Mouse (Mus musculus): ENCODE measurements around the gene Hbp1. TPM values are rescaled to one million over a fixed set of nuclear protein-coding genes. Genes with fewer than 3 reads are reported as not detected.

Hbp1 gene
- 74.9 and 94.9 TPM in 2 replicates for polyA plus RNA-seq (2012; rRNA removed)

- Histone ChIP-seq H3K27me3 (ENCODE audit: control insufficient read depth, insufficient read depth, low read length) (no peaks in the 10 kb centered on the region), H3K27ac (ENCODE audit: control insufficient read depth, insufficient read depth, low read length) (peak within 1 kb of the TSS; percentile 88), H3K36me3 (ENCODE audit: control insufficient read depth, insufficient read depth, low read length) (no peaks in the 10 kb centered on the region), H3K4me3 (ENCODE audit: control insufficient read depth, insufficient read depth, low read length) (peak within 1 kb of the TSS; percentile 56), H3K4me1 (replicated peaks; ENCODE audit: control insufficient read depth, insufficient read depth, low read length) (no peaks in the 10 kb centered on the region; the same call in 1 of the 2 replicates)
- DNase-seq: peak; percentile 98
- TF ChIP-seq POLR2A (IDR thresholded peaks at IDR 0.05; ENCODE audit: control insufficient read depth, extremely low read depth, insufficient read depth, low read length, poor library complexity) (peak; percentile 75; the same call in 1 of the 2 replicates), CTCF (IDR thresholded peaks at IDR 0.05; ENCODE audit: borderline replicate concordance, control insufficient read depth, extremely low read depth, insufficient read depth, low read length, poor library complexity) (no peak)
- under 1% methylated on average over 71 of the region's 71 CpGs for WGBS
Measured at GRCm38 (mm10) chr12:31949759-31950658, at the start of gene Hbp1. TSS of gene Hbp1 (minus strand) at chr12:31950535.

- Histone ChIP-seq H3K27me3 (ENCODE audit: control insufficient read depth, insufficient read depth, low read length) (no peaks in the 10 kb centered on the region), H3K27ac (ENCODE audit: control insufficient read depth, insufficient read depth, low read length) (no peak overlapping the region), H3K4me1 (replicated peaks; ENCODE audit: control insufficient read depth, insufficient read depth, low read length) (peaks cover 12% of the 10 kb centered on the region), H3K4me3 (ENCODE audit: control insufficient read depth, insufficient read depth, low read length) (no peak overlapping the region), H3K36me3 (ENCODE audit: control insufficient read depth, insufficient read depth, low read length) (no peaks in the 10 kb centered on the region)
- TF ChIP-seq POLR2A (IDR thresholded peaks at IDR 0.05; ENCODE audit: control insufficient read depth, extremely low read depth, insufficient read depth, low read length, poor library complexity): no peak
- no peak for TF ChIP-seq CTCF (IDR thresholded peaks at IDR 0.05; ENCODE audit: borderline replicate concordance, control insufficient read depth, extremely low read depth, insufficient read depth, low read length, poor library complexity)
- 82% methylated on average over 5 of the region's 5 CpGs for WGBS
- no peak for DNase-seq
Measured at GRCm38 (mm10) chr12:31998706-31999105, 48.4 kb upstream of the Hbp1 start.

DNA sequence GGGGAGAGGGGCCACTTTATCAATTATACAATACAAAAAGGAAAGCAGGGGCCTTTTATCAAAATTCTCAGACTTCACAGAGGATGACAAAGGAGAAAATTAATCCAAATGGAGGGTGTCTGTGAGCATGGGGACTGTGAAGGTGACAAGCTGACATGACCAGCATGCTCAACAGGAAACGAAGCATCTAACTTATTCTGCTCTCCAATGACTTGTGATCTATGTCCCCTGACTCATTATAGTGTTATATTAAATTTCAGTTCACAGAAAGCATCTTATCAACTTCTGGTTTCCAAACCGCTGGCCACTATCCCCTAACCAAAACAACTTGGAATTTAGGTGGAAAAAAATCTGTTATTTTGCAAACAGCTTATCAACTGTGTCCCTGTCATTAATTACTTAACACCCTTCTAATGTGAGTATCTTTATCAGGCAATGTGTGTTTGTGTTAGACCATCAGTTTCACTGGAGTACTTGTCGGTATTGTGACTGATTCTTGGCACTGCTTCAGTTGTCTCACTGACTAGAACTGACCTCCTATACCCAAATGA lies 47.1 kb upstream of the Hbp1 start:
- 87% methylated on average over 3 of the region's 3 CpGs for WGBS
- no peak overlapping the region for H3K27ac ChIP-seq (ENCODE audit: control insufficient read depth, insufficient read depth, low read length)
- H3K36me3 ChIP-seq (ENCODE audit: control insufficient read depth, insufficient read depth, low read length): no peaks in the 10 kb centered on the region

DNA sequence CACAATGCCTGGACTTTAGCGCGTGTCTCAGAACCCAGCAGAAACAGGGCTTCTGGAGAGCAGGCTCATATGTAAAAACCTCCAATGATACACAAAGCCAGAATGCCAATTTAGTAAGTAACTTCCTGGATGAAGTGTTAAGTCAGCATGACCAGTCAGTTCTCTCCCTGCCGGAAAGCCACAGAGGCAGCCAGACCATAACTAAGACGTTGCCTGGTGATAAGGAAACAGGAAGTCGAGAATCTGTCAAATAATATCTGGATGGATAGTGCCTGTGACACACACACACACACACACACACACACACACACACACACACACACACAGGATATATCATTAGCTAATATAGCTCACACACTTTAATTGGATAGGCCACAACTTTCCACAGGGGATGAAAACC lies 46.5 kb upstream of the Hbp1 start:
- 13% methylated on average over 5 of the region's 5 CpGs for WGBS

More for the DNA sequence above, 47.1 kb upstream of the Hbp1 start:
- no peak for DNase-seq
- H3K4me1 ChIP-seq (replicated peaks; ENCODE audit: control insufficient read depth, insufficient read depth, low read length): peaks cover 12% of the 10 kb centered on the region
- no peaks in the 10 kb centered on the region for H3K27me3 ChIP-seq (ENCODE audit: control insufficient read depth, insufficient read depth, low read length)
- no peak overlapping the region for H3K4me3 ChIP-seq (ENCODE audit: control insufficient read depth, insufficient read depth, low read length)
- TF ChIP-seq POLR2A (IDR thresholded peaks at IDR 0.05; ENCODE audit: control insufficient read depth, extremely low read depth, insufficient read depth, low read length, poor library complexity) (no peak), CTCF (IDR thresholded peaks at IDR 0.05; ENCODE audit: borderline replicate concordance, control insufficient read depth, extremely low read depth, insufficient read depth, low read length, poor library complexity) (no peak)

DNA sequence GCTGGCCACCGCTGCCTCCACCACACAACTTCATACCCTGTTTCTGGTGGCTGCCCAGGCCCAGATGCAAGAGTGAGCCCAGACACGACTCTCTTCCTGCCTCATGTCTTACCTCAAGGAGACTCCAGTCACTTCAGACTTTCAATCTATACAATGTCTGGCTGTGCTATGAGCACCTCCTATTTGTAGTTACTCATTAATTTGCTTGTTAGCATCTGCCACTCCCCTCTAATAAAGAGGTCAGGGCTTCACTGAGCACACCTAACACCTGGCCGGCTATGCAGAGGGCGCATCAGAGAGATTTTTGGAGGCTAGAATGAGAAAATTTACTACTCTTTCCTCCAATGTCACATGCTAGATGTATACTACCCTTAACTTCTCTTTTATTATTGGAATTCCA lies 40.2 kb upstream of the Hbp1 start:
- no peak overlapping the region for H3K4me3 ChIP-seq (ENCODE audit: control insufficient read depth, insufficient read depth, low read length)
- 92% methylated on average over 4 of the region's 4 CpGs for WGBS
- H3K36me3 ChIP-seq (ENCODE audit: control insufficient read depth, insufficient read depth, low read length): no peaks in the 10 kb centered on the region
- H3K27me3 ChIP-seq (ENCODE audit: control insufficient read depth, insufficient read depth, low read length): no peaks in the 10 kb centered on the region
- no peaks in the 10 kb centered on the region for H3K4me1 ChIP-seq (replicated peaks; ENCODE audit: control insufficient read depth, insufficient read depth, low read length)
- H3K27ac ChIP-seq (ENCODE audit: control insufficient read depth, insufficient read depth, low read length): no peak overlapping the region
- DNase-seq: no peak
- no peak for TF ChIP-seq CTCF (IDR thresholded peaks at IDR 0.05; ENCODE audit: borderline replicate concordance, control insufficient read depth, extremely low read depth, insufficient read depth, low read length, poor library complexity)
- TF ChIP-seq POLR2A (IDR thresholded peaks at IDR 0.05; ENCODE audit: control insufficient read depth, extremely low read depth, insufficient read depth, low read length, poor library complexity): no peak

More for the DNA sequence above, 46.5 kb upstream of the Hbp1 start:
- no peak for DNase-seq
- no peaks in the 10 kb centered on the region for H3K27me3 ChIP-seq (ENCODE audit: control insufficient read depth, insufficient read depth, low read length)
- H3K27ac ChIP-seq (ENCODE audit: control insufficient read depth, insufficient read depth, low read length): no peak overlapping the region
- peaks cover 9% of the 10 kb centered on the region for H3K4me1 ChIP-seq (replicated peaks; ENCODE audit: control insufficient read depth, insufficient read depth, low read length)
- TF ChIP-seq CTCF (IDR thresholded peaks at IDR 0.05; ENCODE audit: borderline replicate concordance, control insufficient read depth, extremely low read depth, insufficient read depth, low read length, poor library complexity): no peak
- TF ChIP-seq POLR2A (IDR thresholded peaks at IDR 0.05; ENCODE audit: control insufficient read depth, extremely low read depth, insufficient read depth, low read length, poor library complexity): no peak
- no peaks in the 10 kb centered on the region for H3K36me3 ChIP-seq (ENCODE audit: control insufficient read depth, insufficient read depth, low read length)
- no peak overlapping the region for H3K4me3 ChIP-seq (ENCODE audit: control insufficient read depth, insufficient read depth, low read length)

DNA sequence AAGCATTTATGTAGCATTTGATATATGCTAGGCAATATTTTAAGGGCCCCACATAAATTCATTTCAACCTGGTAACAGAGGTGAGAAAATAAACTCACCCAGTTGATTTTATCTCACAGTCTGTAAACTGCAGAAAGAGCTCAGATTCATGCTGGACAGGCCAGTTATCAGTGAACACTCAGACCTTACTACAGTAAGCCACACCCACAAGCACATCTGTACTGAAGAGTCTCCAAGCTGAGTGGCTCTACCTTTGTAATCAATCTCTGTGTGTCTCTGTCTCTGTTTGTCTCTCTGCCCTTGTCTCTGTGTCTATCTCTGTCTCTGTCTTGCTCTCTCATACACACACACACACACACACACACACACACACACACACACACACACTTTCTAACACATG lies 39.4 kb upstream of the Hbp1 start:
- no peak overlapping the region for H3K4me3 ChIP-seq (ENCODE audit: control insufficient read depth, insufficient read depth, low read length)
- no peak for TF ChIP-seq POLR2A (IDR thresholded peaks at IDR 0.05; ENCODE audit: control insufficient read depth, extremely low read depth, insufficient read depth, low read length, poor library complexity)
- no peak for TF ChIP-seq CTCF (IDR thresholded peaks at IDR 0.05; ENCODE audit: borderline replicate concordance, control insufficient read depth, extremely low read depth, insufficient read depth, low read length, poor library complexity)
- H3K27ac ChIP-seq (ENCODE audit: control insufficient read depth, insufficient read depth, low read length): no peak overlapping the region
- no peaks in the 10 kb centered on the region for H3K27me3 ChIP-seq (ENCODE audit: control insufficient read depth, insufficient read depth, low read length)
- DNase-seq: no peak
- no peaks in the 10 kb centered on the region for H3K36me3 ChIP-seq (ENCODE audit: control insufficient read depth, insufficient read depth, low read length)
- peaks cover under 1% of the 10 kb centered on the region for H3K4me1 ChIP-seq (replicated peaks; ENCODE audit: control insufficient read depth, insufficient read depth, low read length)

All from thymus, adult 2 months (tissue).